Mouse (Mus musculus): Measurements from ENCODE around the gene Ncf1.

- TF ChIP-seq CTCF (IDR thresholded peaks at IDR 0.05; ENCODE audit: extremely low read depth, insufficient read depth, low read length) (no peak), POLR2A (IDR thresholded peaks at IDR 0.05; ENCODE audit: extremely low read depth, insufficient read depth, low read length) (no peak)
Observed at GRCm38 (mm10) chr5:134229391-134229790, at the start of gene Ncf1.
